Mouse (Mus musculus) kidney, adult 2 months (tissue): ENCODE results near the gene Mars2.

Source experiments
- CTCF ChIP-seq: fragments of 200-500 bp; conservative IDR thresholded peaks from 2 replicates; pipeline ENCODE4 v1.5.1; 2011; ENCODE audit warnings: low read depth, mild to moderate bottlenecking, control low read depth, low read length, moderate library complexity, mixed read lengths; ENCODE audit not compliant: insufficient read depth, insufficient read length
- POLR2A ChIP-seq: fragments of 200-500 bp; IDR thresholded peaks from one replicate; pipeline ENCODE4 v1.6.1; 2011; ENCODE audit warnings: low read depth, low read length, control low read depth

DNA sequence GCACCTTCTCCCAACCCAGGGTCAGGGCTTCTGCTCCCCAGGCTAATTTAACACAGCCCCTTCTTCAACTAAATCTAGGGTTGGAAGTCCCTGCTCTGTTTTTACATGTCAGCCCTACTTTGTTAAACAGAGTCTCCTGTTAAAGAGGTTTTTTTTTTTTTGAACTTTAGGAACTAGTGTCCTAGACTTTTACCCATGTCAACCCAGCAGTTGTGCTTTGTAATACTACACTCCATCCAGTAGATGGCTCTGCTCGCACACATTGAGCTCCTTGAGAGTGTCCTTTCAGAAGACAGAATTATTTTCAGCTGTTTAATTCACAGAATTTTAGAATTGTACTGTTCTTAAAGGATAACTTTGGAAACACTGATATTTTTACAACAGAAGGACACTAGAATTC, 2.3 kb downstream of the Mars2 start:
- TF ChIP-seq CTCF (no peak), POLR2A (no peak)
